Mouse (Mus musculus): ENCODE measurements around the gene Tat. TPM values are rescaled to one million over a fixed set of nuclear protein-coding genes. Genes with fewer than 3 reads are reported as not detected.

Gene Tat
- not detected in 3 replicates for total RNA-seq (2017)

- ATAC-seq (replicated peaks; ENCODE audit: insufficient number of reproducible peaks, low FRiP score, low TSS enrichment, poor library complexity, severe bottlenecking), result no peak
These were observed at the start of gene Tat for GRCm38 (mm10) chr8:109990224-109990623. Gene Tat, plus strand, starts transcription at chr8:109990437.

GRCm38 (mm10) chr8:109941606-109942360 is 48.5 kb upstream of the Tat start:
- no peak for ATAC-seq (replicated peaks; ENCODE audit: insufficient number of reproducible peaks, low FRiP score, low TSS enrichment, poor library complexity, severe bottlenecking)

- ATAC-seq (replicated peaks; ENCODE audit: insufficient number of reproducible peaks, low FRiP score, low TSS enrichment, poor library complexity, severe bottlenecking), result no peak
These were observed 45.0 kb upstream of the Tat start for GRCm38 (mm10) chr8:109945153-109945632.

GRCm38 (mm10) chr8:109945694-109946093 is 44.5 kb upstream of the Tat start:
- no peak for ATAC-seq (replicated peaks; ENCODE audit: insufficient number of reproducible peaks, low FRiP score, low TSS enrichment, poor library complexity, severe bottlenecking)

GRCm38 (mm10) chr8:109946272-109946671 is 44.0 kb upstream of the Tat start:
- no peak for ATAC-seq (replicated peaks; ENCODE audit: insufficient number of reproducible peaks, low FRiP score, low TSS enrichment, poor library complexity, severe bottlenecking)

GRCm38 (mm10) chr8:109947447-109948284 is 42.6 kb upstream of the Tat start:
- ATAC-seq (replicated peaks; ENCODE audit: insufficient number of reproducible peaks, low FRiP score, low TSS enrichment, poor library complexity, severe bottlenecking), result no peak

GRCm38 (mm10) chr8:109948285-109948564 is 42.0 kb upstream of the Tat start:
- no peak for ATAC-seq (replicated peaks; ENCODE audit: insufficient number of reproducible peaks, low FRiP score, low TSS enrichment, poor library complexity, severe bottlenecking)

GRCm38 (mm10) chr8:109952171-109952570 is 38.1 kb upstream of the Tat start:
- no peak for ATAC-seq (replicated peaks; ENCODE audit: insufficient number of reproducible peaks, low FRiP score, low TSS enrichment, poor library complexity, severe bottlenecking)

- no peak for ATAC-seq (replicated peaks; ENCODE audit: insufficient number of reproducible peaks, low FRiP score, low TSS enrichment, poor library complexity, severe bottlenecking)
These were observed 35.7 kb upstream of the Tat start for GRCm38 (mm10) chr8:109954486-109954948.

- no peak for ATAC-seq (replicated peaks; ENCODE audit: insufficient number of reproducible peaks, low FRiP score, low TSS enrichment, poor library complexity, severe bottlenecking)
These were observed 32.8 kb upstream of the Tat start for GRCm38 (mm10) chr8:109957167-109958028.

GRCm38 (mm10) chr8:109958036-109958655 is 32.1 kb upstream of the Tat start:
- no peak for ATAC-seq (replicated peaks; ENCODE audit: insufficient number of reproducible peaks, low FRiP score, low TSS enrichment, poor library complexity, severe bottlenecking)

GRCm38 (mm10) chr8:109959112-109959511 is 31.1 kb upstream of the Tat start:
- no peak for ATAC-seq (replicated peaks; ENCODE audit: insufficient number of reproducible peaks, low FRiP score, low TSS enrichment, poor library complexity, severe bottlenecking)

GRCm38 (mm10) chr8:109961693-109962367 is 28.4 kb upstream of the Tat start, which contains the start of gene Marveld3:
Gene Marveld3, minus strand, starts transcription at chr8:109962203.
- 0 out of 2 replicates have a peak, but pooled peaks have one; percentile 22 for ATAC-seq (replicated peaks; ENCODE audit: insufficient number of reproducible peaks, low FRiP score, low TSS enrichment, poor library complexity, severe bottlenecking)

GRCm38 (mm10) chr8:109962896-109963295 is 27.3 kb upstream of the Tat start:
- no peak for ATAC-seq (replicated peaks; ENCODE audit: insufficient number of reproducible peaks, low FRiP score, low TSS enrichment, poor library complexity, severe bottlenecking)

GRCm38 (mm10) chr8:109963421-109963820 is 26.8 kb upstream of the Tat start:
- ATAC-seq (replicated peaks; ENCODE audit: insufficient number of reproducible peaks, low FRiP score, low TSS enrichment, poor library complexity, severe bottlenecking), result no peak

- no peak for ATAC-seq (replicated peaks; ENCODE audit: insufficient number of reproducible peaks, low FRiP score, low TSS enrichment, poor library complexity, severe bottlenecking)
These were observed 26.1 kb upstream of the Tat start for GRCm38 (mm10) chr8:109964106-109964505.

GRCm38 (mm10) chr8:109968837-109969236 is 21.4 kb upstream of the Tat start:
- no peak for ATAC-seq (replicated peaks; ENCODE audit: insufficient number of reproducible peaks, low FRiP score, low TSS enrichment, poor library complexity, severe bottlenecking)

- ATAC-seq (replicated peaks; ENCODE audit: insufficient number of reproducible peaks, low FRiP score, low TSS enrichment, poor library complexity, severe bottlenecking), result 0 out of 2 replicates have a peak, but pooled peaks have one; percentile 47
These were observed 19.9 kb upstream of the Tat start for GRCm38 (mm10) chr8:109970323-109970722.
